Mouse (Mus musculus) left cerebral cortex, postnatal 25 days (tissue): Measurements from ENCODE around the gene Ints2. TPM values are rescaled to one million over a fixed set of nuclear protein-coding genes. Genes with fewer than 3 reads are reported as not detected.
"Not testable (repeated sequence)": the region's sequence is repeated elsewhere in the genome, so short reads cannot be mapped to it uniquely, and the experiment has no call there.

Experiments used
- DNase-seq, 2 experiments: peaks; one replicate each; pipeline ENCODE4 v3.0.0; 2022; ENCODE audit warnings: low spot score in 2 of 2, mixed read lengths in 1 of 2
- intact Hi-C: fragments of 180-260 bp; cut with DNase I; formaldehyde crosslinking; loops from one replicate; pipeline ENCODE4 v1.15.1; 2025
- total RNA-seq, 2 experiments: library from RNA; stranded (reverse); gene quantifications; 2 replicates each; pipeline ENCODE4 v1.2.3; 2021

The Ints2 gene
- total RNA-seq, 2 experiments from 2014 or later = 27.5 to 27.9 TPM

- DNase-seq, intact Hi-C loops: not testable (repeated sequence)
Observed at GRCm38 (mm10) chr11:86185224-86185623, 72.2 kb downstream of the Ints2 start.

DNA sequence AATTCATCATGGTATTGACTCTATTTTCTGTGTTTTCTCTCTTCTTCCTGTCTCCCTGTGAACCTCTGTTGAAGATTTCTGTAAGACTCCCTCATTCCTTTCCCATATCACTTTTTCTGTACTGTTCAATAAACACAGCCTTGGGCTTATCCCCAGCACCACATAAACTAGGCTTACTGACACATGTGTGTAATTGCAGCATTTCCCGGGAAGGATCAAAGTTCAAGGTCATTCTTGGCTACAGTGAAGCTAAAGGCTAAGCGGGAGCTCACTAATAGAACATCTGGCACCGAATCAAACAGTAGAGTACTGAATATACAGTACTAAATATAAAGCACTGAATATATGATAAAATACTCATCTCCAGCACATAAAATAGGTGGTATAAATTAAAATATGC lies 81.5 kb downstream of the Ints2 start:
- no peak for DNase-seq
- intact Hi-C loops = no loop called here

- intact Hi-C loops = loop anchor here (5.0 kb wide), 4 partner anchors 107 to 792 kb away; no protein-coding TSS in a partner anchor
- peak; percentile 28 to 35 for DNase-seq
Observed at GRCm38 (mm10) chr11:86174173-86174572, 83.2 kb downstream of the Ints2 start.

- intact Hi-C loops = loop anchor here (5.0 kb wide), 4 partner anchors 103 to 788 kb away; no protein-coding TSS in a partner anchor
- no peak for DNase-seq
Observed at GRCm38 (mm10) chr11:86170743-86171142, 86.6 kb downstream of the Ints2 start.

Other genes with a start within 250 kb of the Ints2 start
- gene Brip1, start 56.4 kb downstream of the Ints2 start, total RNA-seq = under 1 TPM; 0.18 to 0.23 TPM
- 10 to 100 TPM; 56.0 to 64.6 TPM for gene Med13, start 100.0 kb upstream of the Ints2 start, total RNA-seq
- gene Rnft1, start 227.1 kb upstream of the Ints2 start, total RNA-seq = 10 to 100 TPM; 29.4 to 31.4 TPM